Mouse (Mus musculus) forebrain, embryonic 11.5 days (tissue): ENCODE data around the gene Arhgap42. TPM values are rescaled to one million over a fixed set of nuclear protein-coding genes. Genes with fewer than 3 reads are reported as not detected.

Source experiments
- ATAC-seq: fragments of 200-750 bp; cut with Nextera tagmentation; replicated peaks from 2 replicates; pipeline ENCODE4 v1.8.0; 2017; ENCODE audit warnings: moderate TSS enrichment; ENCODE audit not compliant: low FRiP score
- DNase-seq: peaks from one replicate; pipeline ENCODE4 v3.0.0-alpha.2; 2017; ENCODE audit warnings: low spot score
- H3K27ac ChIP-seq: fragments of 300-500 bp; sonication (generic); 2 replicates; pipeline ENCODE4 v1.5.1; 2014; ENCODE audit warnings: low read depth, low read length
- H3K27me3 ChIP-seq: fragments of 300-500 bp; sonication (generic); 2 replicates; pipeline ENCODE4 v1.6.1; 2014; ENCODE audit warnings: mild to moderate bottlenecking, low read length, mixed read lengths; ENCODE audit not compliant: control insufficient read depth, insufficient read depth
- H3K36me3 ChIP-seq: fragments of 300-500 bp; sonication (generic); 2 replicates; pipeline ENCODE4 v1.6.1; 2014; ENCODE audit warnings: mild to moderate bottlenecking, low read length, moderate library complexity, mixed read lengths; ENCODE audit not compliant: control insufficient read depth, insufficient read depth
- H3K4me1 ChIP-seq: fragments of 300-500 bp; sonication (generic); replicated peaks from 2 replicates; pipeline ENCODE4 v1.6.1; 2014; ENCODE audit warnings: low read length, mixed read lengths; ENCODE audit not compliant: control insufficient read depth, insufficient read depth
- H3K4me2 ChIP-seq: fragments of 300-500 bp; sonication (generic); 2 replicates; pipeline ENCODE4 v1.6.1; 2014; ENCODE audit warnings: low read depth, mild to moderate bottlenecking, low read length, moderate library complexity, mixed read lengths; ENCODE audit not compliant: severe bottlenecking
- H3K4me3 ChIP-seq: fragments of 300-500 bp; sonication (generic); 2 replicates; pipeline ENCODE4 v1.5.1; 2014; ENCODE audit warnings: low read depth, low read length
- H3K9ac ChIP-seq: fragments of 300-500 bp; sonication (generic); 2 replicates; pipeline ENCODE4 v1.6.1; 2014; ENCODE audit warnings: low read length
- H3K9me3 ChIP-seq: fragments of 300-500 bp; sonication (generic); 2 replicates; pipeline ENCODE4 v1.6.1; 2016; ENCODE audit warnings: low read length, mixed read lengths; ENCODE audit not compliant: control insufficient read depth
- WGBS: fragments of 180-500 bp; shearing (Covaris S2); extraction: QIAGEN DNeasy Blood & Tissue Kit; methylation state at CpG from one replicate; pipeline ENCODE4 v1.1.7; 2014; 5-methylcytosine and 5-hydroxymethylcytosine counted together
- polyA plus RNA-seq: library from polyadenylated mRNA; unstranded; fragments of >200 nt; fragmentation: Nextera tagmentation; extraction: Ambion mirVana; gene quantifications from 2 replicates; pipeline ENCODE4 v1.2.1, GENCODE M21; 2014

The Arhgap42 gene
- polyA plus RNA-seq, 1 experiment from 2014 or later: 20.6 TPM

DNA sequence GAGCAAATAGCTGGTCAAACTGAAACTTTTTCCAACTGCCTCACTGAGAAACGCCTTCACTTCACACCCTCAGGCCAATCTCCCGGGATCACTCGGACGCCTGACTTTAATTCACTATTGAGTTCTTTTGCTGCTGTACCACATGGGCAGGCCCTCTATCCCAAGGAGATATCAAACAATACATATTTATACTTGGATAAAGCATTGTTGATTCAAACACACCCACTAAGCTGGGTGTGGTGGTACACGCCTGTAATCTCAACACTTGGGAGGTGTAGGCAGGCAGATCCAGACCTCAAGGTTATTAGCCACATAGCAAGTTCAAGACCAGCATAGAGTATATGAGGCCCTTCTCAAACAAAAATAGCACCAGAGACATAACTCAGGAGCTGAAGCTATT, 64.7 kb downstream of the Arhgap42 start:
- H3K9ac ChIP-seq: no peak overlapping the region
- H3K36me3 ChIP-seq: no peaks in the 10 kb centered on the region
- no peak overlapping the region for H3K27ac ChIP-seq
- ATAC-seq (no peak), DNase-seq (no peak)
- H3K4me2 ChIP-seq: no peak overlapping the region
- no peak overlapping the region for H3K4me3 ChIP-seq
- no peaks in the 10 kb centered on the region for H3K4me1 ChIP-seq
- H3K27me3 ChIP-seq: no peaks in the 10 kb centered on the region
- WGBS: 89% methylated on average over 5 of the region's 5 CpGs
- no peaks in the 10 kb centered on the region for H3K9me3 ChIP-seq

DNA sequence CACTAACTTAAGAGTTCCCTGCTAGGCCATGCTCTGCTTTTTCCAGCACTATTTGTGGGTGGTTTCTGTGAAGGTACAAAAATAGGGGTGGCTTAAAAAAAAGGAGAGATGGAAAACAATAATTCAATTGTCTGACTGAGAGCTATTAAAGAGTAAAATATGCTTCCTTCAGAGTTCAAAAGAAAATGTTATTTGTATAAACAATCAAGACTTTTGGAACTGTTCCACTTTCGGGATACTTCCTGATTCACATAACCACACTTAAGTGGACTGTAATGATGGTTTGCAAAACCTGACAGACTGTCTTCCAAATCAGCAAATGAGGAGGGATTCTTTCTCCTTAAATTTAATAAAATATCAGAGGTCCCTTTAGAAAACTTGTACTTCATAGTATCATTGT, 65.8 kb downstream of the Arhgap42 start:
- H3K9me3 ChIP-seq: no peaks in the 10 kb centered on the region
- no peaks in the 10 kb centered on the region for H3K4me1 ChIP-seq
- no peaks in the 10 kb centered on the region for H3K36me3 ChIP-seq
- no peak overlapping the region for H3K9ac ChIP-seq
- no peak overlapping the region for H3K27ac ChIP-seq
- ATAC-seq (no peak), DNase-seq (no peak)
- no peak overlapping the region for H3K4me2 ChIP-seq
- WGBS: 91% methylated on average over 1 of the region's 1 CpGs
- H3K27me3 ChIP-seq: no peaks in the 10 kb centered on the region
- H3K4me3 ChIP-seq: no peak overlapping the region

DNA sequence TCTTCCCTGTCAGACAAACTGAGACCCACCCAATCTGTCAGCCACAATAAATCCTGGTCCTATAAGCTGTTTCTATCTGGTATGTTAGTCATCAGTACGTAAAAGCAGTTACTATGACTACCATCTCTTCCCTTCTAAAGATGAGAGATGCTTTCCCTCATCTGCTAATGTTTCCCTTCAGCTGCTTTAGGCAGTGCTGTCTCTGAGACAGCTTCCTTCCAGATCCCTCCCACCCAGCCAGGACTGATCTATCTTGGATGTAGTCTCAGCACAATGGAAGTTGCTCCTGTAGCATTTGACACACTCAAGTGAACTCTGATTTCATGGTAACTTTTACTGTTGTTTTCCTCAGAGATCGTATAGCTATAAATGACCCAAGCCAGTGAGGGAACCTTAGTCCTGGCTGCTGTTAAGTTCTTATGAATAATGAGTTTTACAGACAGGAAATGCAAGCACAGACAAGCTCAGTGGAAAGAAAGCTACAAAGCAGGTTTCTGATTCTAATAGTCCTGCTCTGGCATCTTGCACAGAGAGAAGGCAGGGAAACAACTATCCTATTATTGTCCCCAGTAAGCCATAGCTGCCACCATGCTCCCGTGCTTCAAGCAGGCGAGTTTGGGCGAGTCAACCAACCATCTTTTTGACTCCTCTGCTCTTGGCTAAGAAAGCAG, 67.6 kb downstream of the Arhgap42 start:
- H3K9ac ChIP-seq: no peak overlapping the region
- WGBS: 86% methylated on average over 5 of the region's 5 CpGs
- ATAC-seq: no peak

DNA sequence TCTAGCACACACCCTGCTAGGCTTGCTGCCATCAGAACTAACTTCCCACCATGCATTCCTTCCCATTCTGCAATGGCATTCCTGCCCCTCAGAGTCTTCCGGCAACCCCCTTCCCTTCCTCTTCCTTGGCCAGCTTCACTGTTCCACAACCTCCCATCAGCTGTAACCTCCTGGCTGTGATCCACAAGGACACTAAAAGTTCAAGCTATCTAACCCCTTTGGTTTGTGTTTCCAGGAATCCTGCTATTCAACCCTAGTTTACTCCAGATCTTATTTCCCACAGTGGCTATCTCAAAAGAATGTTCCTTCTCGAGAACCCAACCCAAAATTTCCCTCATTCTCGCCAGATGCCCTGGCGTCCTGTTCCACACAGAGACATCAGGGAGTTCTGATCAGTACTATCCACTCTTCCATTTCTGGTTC, 73.2 kb downstream of the Arhgap42 start:
- H3K27ac ChIP-seq: no peak overlapping the region
- no peak overlapping the region for H3K9ac ChIP-seq
- H3K4me3 ChIP-seq: no peak overlapping the region
- no peak overlapping the region for H3K4me2 ChIP-seq
- DNase-seq: no peak
- H3K9me3 ChIP-seq: no peaks in the 10 kb centered on the region
- 86% methylated on average over 4 of the region's 4 CpGs for WGBS
- no peaks in the 10 kb centered on the region for H3K36me3 ChIP-seq
- no peaks in the 10 kb centered on the region for H3K4me1 ChIP-seq
- no peaks in the 10 kb centered on the region for H3K27me3 ChIP-seq
- no peak for ATAC-seq

More for the DNA sequence above, 67.6 kb downstream of the Arhgap42 start:
- Histone ChIP-seq H3K4me3 (no peak overlapping the region), H3K4me1 (no peaks in the 10 kb centered on the region), H3K27ac (no peak overlapping the region), H3K36me3 (no peaks in the 10 kb centered on the region), H3K4me2 (no peak overlapping the region), H3K27me3 (no peaks in the 10 kb centered on the region), H3K9me3 (no peaks in the 10 kb centered on the region)
- no peak for DNase-seq

DNA sequence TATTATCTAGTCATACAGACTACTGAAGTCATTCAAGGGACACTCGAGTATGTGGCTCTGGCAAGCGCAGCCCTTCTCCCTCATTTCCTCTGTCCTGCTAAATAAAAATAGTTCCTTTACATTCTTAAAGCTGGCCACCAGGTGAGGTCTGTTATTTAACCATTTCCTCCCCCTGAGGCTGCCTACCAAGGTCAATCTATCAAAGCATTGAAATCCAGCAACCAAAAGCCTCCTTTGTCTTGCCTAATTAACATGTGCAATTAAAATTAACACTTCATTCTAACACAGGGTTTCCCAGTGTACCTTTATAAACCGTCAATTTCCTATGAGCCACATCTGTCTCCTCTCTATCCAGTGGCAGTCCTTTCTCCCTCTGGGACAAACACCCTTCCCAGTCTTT, 78.2 kb downstream of the Arhgap42 start:
- Histone ChIP-seq H3K9ac (no peak overlapping the region), H3K36me3 (no peaks in the 10 kb centered on the region), H3K4me1 (no peaks in the 10 kb centered on the region), H3K9me3 (no peaks in the 10 kb centered on the region), H3K4me3 (no peak overlapping the region), H3K4me2 (no peak overlapping the region), H3K27ac (no peak overlapping the region), H3K27me3 (no peaks in the 10 kb centered on the region)
- 34% methylated on average over 3 of the region's 3 CpGs for WGBS
- ATAC-seq: no peak
- no peak for DNase-seq

DNA sequence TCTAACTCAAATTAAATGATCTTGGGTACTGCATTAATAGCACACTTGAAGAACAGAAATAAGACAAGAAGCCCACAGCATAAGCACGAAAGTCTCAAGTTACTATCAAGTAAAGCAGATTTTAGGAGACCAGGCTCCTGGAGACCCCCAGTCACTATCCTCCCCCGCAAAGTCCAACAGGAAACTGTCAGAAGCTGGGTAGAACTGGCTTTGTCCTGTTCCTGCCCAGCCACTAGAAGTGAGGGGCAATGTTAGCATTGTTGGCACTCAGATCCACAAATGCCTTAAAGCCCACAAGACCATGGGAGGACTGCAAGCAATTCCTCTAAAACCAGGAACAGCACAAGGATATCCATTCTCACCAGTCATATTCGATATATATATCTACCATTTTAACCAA, 80.7 kb downstream of the Arhgap42 start:
- no peak for DNase-seq
- Histone ChIP-seq H3K9ac (no peak overlapping the region), H3K27me3 (no peaks in the 10 kb centered on the region), H3K9me3 (no peaks in the 10 kb centered on the region), H3K4me1 (no peaks in the 10 kb centered on the region), H3K36me3 (no peaks in the 10 kb centered on the region), H3K4me2 (no peak overlapping the region), H3K4me3 (no peak overlapping the region), H3K27ac (no peak overlapping the region)
- no peak for ATAC-seq
- WGBS: 91% methylated on average over 3 of the region's 3 CpGs

DNA sequence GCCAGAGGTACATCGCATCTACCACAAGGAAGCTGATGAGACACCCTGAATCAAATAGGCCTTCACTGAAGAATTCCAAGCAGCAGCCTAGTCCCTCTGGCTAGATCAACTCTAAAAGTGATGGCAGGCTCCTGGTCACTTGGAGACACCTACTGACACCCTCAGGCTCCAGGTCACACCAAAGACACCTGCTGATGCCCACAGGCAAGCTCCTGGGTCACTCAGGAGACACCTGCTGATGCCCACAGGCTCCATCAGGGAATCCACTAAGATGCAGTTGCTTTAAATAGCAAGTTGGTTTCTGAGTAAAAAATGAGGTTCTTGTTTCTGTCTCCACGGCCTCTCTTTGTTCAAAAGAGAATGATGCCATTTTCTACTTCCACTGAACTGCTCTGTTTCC, 81.5 kb downstream of the Arhgap42 start:
- Histone ChIP-seq H3K4me3 (no peak overlapping the region), H3K9me3 (no peaks in the 10 kb centered on the region), H3K4me1 (no peaks in the 10 kb centered on the region), H3K27me3 (no peaks in the 10 kb centered on the region), H3K9ac (no peak overlapping the region), H3K27ac (no peak overlapping the region), H3K4me2 (no peak overlapping the region), H3K36me3 (no peaks in the 10 kb centered on the region)
- WGBS: 74% methylated on average over 2 of the region's 2 CpGs
- DNase-seq (no peak), ATAC-seq (no peak)

DNA sequence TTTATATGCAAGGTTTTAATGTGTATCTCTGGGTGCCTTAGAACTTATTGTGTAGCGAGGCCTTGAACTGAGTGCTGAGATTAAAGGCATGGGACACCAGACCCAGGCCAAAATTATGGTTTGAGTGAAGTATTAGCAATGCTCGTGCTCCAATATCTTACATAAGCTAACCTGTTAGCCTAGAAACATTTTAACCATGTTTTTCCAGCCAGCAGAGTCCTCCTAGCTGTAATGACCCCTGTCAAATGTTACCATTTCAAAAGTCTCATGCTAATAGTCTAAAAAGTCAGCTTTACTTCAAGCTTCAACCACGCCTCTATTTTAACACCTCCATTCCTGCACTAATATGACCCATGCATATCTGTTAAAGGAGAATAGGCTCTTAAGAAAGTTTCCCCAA, 84.3 kb downstream of the Arhgap42 start:
- DNase-seq (no peak), ATAC-seq (no peak)
- H3K27ac ChIP-seq: no peak overlapping the region
- no peaks in the 10 kb centered on the region for H3K4me1 ChIP-seq
- H3K36me3 ChIP-seq: no peaks in the 10 kb centered on the region
- no peak overlapping the region for H3K9ac ChIP-seq
- 88% methylated on average over 3 of the region's 3 CpGs for WGBS
- H3K9me3 ChIP-seq: no peaks in the 10 kb centered on the region
- H3K27me3 ChIP-seq: no peaks in the 10 kb centered on the region
- no peak overlapping the region for H3K4me2 ChIP-seq
- H3K4me3 ChIP-seq: no peak overlapping the region

DNA sequence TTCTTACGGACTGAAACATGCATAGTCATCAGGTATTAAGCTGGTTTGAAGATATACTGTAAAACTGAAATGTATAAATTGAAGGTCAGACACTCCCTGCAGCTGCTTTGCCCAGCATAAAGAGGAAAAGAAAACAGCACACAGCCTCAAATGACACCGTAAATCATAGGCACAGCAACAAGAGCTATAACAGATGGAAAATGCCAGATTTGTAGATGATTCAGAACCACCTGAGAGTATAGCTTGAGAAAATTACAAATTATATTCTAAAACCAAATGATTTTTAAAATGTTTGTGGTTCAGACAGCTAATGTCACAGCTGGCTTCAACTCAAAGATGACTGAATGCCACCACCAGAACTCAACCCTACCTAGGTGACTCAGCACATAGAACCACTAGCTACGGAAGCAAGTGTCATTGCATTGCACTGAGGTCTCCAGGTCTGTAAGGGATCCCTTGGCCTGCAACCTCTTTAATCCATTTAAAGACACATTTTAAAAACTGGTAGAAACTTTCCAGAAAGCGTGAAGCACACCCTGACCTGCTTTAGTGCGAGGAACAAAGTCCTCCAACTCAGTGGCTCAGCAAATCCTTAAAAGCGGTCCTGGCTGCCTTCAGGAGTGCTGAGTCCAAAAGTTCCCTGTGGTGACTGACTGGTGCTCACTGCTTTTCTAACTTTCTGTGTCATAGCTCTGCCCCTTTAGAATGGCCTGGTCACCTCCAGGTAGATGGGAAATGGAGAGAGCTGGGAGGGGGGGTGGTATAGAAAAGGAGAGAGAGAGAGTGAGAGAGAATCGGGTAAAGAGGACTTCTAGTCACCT, 94.4 kb downstream of the Arhgap42 start:
- no peak overlapping the region for H3K9ac ChIP-seq
- H3K27me3 ChIP-seq: no peaks in the 10 kb centered on the region
- no peaks in the 10 kb centered on the region for H3K4me1 ChIP-seq
- DNase-seq (no peak), ATAC-seq (no peak)
- H3K27ac ChIP-seq: no peak overlapping the region
- no peaks in the 10 kb centered on the region for H3K36me3 ChIP-seq
- 93% methylated on average over 7 of the region's 7 CpGs for WGBS
- H3K4me2 ChIP-seq: no peak overlapping the region
- H3K4me3 ChIP-seq: no peak overlapping the region
- no peaks in the 10 kb centered on the region for H3K9me3 ChIP-seq
